Mouse (Mus musculus) cerebral cortex, adult 2 months (tissue): ENCODE data around the gene Ubqln4.

ENCODE experiments used
- WGBS: fragments of 180-500 bp; shearing (Covaris S2); methylation state at CpG from one replicate; pipeline ENCODE4 v1.1.7; 2018; 5-methylcytosine and 5-hydroxymethylcytosine counted together

The Ubqln4 gene

DNA sequence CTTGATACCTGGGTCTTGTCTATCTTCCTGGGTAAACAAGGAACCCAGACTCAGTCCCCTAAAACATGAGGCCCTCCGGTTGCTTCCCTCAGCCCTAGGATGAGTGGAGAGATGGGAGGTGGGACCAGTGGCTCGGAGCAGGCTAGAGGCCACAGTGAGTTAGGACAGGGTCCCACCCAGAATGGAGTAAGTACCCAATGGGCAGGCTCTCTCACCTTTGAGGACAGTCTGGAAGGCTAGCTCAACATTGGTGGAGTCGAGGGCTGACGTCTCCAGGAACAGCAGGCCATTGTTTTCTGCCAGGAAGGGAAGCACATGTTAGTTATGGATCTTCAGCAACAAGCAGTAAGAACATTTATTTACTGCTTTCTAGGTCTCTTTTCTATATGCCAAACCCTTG, 11.1 kb upstream of the Ubqln4 start:
- 81% methylated on average over 4 of the region's 4 CpGs for WGBS

DNA sequence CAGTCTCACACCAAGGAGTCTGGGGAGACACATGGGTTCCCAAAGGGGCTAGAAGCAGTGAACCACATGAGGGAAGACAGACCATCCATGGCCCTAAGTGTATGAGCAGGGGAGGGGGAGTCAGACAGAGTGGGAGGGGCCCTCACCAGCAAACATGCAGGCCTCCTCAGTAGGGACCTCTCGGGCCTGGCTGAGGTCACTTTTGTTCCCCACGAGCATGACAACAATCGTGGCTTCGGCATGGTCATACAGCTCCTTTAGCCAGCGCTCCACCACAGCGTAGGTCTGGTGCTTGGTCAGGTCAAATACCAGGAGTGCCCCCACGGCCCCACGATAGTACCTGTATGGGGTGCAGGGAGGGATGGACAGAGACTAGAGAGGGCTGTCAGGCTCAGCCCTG, 10.4 kb upstream of the Ubqln4 start:
- 91% methylated on average over 8 of the region's 8 CpGs for whole genome bisulfite sequencing

DNA sequence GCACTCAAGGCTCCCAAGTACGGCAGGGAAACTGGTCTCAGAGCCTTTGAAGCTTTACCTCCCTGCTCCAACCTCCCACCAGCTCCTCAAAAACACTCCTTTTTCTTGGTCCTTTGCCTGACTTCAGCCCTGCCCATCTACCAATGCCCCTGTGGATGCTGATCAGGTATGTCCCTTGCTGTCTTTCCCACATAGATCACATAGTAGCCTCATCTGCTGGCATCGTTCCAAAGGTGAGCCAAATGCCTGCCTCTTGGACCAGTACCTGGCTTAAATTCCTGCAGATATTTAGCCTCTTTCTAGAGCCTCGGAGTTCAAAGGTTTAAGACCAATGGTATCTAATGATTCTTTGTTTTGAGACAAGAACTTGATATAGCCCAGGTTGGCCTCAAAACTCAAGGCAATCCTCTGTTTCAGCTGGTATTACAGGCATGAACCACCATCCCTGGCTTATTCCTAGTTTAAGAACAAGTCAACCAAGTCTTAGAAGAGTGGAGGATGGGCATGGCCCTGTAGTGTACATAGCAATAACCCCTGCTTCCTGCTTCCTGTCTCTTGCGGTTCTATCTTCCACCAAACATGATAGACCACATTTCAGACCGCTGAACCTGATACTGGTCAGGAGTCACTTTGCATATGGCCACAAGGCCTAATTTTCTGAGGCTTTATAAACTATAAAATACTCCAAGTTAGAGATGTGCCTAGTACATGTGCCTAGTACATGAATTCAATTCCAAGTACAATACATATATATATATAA, 9.7 kb upstream of the Ubqln4 start:
- 79% methylated on average over 5 of the region's 5 CpGs for WGBS

DNA sequence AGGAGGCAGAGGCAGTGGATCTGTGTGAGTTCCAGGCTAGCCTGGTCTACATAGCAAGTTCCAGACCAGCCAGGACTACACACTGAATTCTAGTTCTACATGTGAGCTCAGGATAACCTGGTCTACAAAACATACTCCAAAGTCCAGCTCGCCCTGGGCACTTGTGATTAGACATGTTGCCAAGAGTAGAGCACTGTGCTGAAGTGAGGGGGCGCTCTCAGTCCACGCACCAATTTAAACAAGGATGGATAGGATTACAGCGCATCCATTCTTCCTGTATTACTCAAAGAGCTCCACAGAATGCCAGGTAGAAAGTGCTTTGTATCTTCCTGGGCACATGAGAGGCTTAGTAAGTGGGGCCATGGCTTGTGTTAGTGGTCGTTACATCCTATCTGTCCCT, 9.0 kb upstream of the Ubqln4 start:
- 41% methylated on average over 5 of the region's 5 CpGs for WGBS

DNA sequence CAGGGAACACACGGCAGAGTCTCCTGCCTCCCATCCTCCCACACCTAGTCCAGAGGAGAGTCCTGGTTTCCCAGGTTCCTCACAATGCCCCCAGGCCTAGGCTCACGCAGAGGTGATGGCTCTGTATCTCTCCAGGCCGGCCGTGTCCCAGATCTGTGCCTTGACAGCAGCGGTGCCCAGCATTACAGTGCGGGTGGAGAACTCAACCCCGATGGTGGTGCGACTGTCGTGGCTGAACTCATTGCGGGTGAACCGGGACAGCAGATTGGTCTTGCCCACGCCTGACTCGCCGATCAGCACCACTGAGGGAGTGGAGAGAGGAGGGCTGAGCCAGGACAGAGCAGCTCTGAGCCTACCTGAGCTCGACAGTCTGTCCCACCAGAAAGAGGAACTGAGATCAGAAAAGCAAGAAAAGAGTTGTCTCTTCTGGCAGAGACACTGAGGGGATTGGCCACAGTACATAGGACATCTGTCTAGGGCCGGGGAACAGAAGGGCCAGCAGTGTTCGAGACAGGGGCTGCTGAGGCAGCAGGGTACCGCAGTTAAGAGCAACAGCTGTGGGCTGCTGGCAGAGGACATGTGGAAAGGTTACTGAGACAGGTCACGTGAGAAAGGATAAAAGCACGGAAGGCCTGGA, 8.5 kb upstream of the Ubqln4 start:
- WGBS: 80% methylated on average over 20 of the region's 20 CpGs

DNA sequence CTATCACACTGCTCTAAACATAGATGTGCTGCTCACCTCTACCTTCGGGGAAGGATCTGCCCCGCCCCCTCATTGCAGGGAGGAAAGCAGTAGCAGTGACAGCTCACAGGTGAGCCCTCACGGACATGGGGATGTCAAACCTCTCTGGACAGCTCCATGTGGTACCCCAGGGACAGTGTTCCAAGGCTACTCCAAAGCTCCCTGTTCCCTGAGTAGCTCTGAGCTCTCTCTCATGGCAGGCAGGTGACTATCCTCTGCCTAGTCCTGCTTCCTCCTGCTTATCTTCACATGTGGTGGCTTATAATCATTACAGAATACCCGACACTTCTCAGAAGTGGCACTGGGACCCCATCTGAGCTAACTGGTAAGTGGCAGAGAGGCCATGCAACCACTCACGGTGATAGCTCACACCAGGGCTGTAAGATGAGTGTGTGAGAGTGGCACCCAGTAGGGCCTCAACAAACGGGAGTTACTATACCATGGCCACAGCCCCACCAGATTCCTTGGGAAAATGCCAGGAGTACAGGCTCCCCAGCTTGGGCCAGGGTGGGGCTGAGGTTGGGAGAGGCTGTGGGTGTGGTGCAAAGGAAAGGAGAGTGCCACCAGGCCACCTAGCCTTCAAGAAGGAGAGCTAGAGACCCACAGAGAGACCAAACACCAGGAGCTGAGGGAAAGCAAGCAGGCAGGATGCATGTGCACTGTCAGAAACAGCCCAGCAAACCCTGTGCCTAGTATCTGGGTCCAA, 6.7 kb upstream of the Ubqln4 start:
- 80% methylated on average over 6 of the region's 6 CpGs for WGBS

DNA sequence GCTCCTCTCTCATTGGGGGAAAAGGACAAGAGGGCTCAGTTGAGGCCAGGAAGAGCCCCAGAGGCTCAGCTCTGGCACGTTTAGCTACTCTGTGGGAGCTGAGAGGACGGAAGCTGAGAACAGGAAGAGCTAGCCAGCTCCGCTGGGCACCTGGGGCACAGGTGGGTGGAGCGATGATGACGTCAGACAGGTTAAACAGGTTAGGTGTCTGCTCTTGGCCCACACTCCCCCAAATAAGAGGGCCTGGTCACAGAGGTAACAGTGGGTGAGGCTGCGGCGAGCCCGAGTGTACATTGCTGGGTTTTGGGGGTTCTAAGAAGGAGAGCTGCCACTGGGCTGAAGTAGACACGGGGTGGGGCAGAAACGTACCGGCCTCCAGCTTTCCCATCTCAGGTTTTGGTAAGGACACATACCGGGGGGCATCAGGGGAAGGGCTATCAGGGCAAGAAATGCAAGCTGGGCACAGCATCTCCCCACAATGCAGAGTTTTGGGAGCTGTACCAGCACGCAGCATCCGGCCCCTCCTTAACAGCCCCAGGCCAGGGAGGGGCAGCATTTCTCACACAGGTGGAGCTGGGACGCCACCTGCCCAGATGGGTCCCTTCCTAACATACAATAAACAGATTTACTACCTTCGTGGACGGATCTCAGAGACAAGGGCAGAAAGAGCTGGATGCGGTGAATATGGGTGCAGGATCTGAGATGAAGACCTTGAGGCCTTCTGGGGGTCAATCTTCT, 5.2 kb upstream of the Ubqln4 start, which contains the start of gene Rab25:
Gene Rab25, minus strand, starts transcription at position 121 of the 738 bp plus-strand sequence.
- WGBS: 70% methylated on average over 18 of the region's 18 CpGs

DNA sequence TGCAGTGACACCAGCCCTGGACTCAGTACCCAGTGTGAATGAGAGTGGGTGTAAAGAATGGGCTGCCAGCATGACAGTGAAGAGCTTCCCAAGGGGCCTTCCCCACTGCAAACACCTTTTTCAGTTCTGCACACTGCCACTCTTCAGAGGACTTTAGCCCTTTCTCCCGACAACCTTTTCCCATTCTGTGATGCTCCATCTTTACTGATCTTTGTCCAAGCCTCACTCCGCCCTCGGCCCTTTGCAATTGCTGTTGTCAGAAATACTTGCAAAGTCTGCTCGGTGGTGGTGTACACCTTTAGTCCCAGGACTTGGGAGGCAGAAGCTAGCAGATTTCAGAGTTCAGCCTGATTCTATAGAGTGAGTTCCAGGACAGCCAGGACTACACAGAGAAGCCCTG, 2.0 kb upstream of the Ubqln4 start:
- 79% methylated on average over 4 of the region's 4 CpGs for WGBS

DNA sequence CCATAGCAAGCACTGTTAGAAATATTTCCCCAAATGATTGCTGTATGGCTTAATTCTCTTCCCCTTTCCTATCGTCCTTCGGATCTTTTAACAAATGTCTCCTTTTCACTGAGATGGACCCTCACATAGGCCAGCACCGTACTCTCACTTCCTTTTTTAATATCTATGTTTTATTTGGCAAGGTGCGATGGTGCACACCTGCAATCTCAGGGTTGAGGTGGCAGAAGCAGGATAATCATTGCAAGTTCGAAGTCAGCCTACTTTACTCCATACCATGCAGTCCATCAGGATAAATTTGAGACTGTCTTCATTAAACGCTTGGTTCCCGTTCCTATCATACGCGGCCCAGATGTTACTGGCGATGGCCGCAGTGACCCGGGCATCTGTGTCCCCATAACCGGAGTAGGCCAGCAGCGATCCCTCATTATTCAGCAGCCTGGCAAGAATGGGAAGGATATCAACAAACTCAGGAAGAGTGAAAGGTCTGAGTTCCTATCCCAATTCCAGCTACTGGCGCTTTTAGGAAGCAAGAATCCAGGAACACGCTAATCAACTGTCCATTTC, 1.4 kb upstream of the Ubqln4 start:
- 16% methylated on average over 16 of the region's 16 CpGs for WGBS

DNA sequence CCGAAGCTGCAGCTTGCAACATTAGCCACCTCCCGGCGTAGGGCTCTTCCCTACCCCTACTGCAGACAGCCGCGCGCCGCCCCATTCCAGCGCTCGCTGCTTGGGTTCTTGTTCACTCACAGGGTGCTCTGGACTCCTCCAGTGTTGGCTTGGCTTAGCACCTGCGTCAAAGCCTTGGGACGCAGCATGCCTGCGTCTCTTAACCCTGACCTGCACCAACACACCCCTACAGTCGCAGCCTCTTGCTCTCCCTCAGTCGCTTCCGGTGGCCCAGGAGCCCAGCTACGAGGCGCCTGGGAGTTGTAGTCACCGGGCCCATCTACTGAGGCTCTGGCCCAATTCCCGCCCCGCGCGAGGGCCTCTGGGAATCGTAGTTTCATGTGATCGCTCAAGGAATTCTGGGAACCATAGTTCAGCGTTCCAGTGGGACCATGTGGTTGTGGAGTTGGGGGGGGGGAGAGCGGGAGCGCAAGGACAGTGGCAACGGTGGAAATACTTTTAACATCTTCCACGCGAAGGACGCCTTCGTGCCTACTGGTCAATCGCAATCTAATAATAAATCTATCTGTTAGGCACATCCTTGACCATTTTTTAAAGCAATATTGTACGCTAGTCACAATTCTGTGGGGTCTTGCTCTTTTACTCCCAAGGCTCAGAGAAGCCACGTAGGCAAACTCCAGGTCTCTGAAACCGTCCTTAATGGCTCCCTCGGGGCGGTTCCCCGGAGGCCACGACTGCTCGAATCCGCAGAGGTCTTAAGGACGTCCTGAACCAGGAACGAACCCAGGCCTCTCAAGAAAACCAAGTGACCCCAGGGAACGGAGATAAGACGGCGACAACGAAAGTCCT, 658 bp upstream of the Ubqln4 start, which contains the start of gene Lamtor2:
Gene Lamtor2, minus strand, starts transcription at position 399 of the 849 bp plus-strand sequence.
- WGBS: under 1% methylated on average over 48 of the region's 48 CpGs

DNA sequence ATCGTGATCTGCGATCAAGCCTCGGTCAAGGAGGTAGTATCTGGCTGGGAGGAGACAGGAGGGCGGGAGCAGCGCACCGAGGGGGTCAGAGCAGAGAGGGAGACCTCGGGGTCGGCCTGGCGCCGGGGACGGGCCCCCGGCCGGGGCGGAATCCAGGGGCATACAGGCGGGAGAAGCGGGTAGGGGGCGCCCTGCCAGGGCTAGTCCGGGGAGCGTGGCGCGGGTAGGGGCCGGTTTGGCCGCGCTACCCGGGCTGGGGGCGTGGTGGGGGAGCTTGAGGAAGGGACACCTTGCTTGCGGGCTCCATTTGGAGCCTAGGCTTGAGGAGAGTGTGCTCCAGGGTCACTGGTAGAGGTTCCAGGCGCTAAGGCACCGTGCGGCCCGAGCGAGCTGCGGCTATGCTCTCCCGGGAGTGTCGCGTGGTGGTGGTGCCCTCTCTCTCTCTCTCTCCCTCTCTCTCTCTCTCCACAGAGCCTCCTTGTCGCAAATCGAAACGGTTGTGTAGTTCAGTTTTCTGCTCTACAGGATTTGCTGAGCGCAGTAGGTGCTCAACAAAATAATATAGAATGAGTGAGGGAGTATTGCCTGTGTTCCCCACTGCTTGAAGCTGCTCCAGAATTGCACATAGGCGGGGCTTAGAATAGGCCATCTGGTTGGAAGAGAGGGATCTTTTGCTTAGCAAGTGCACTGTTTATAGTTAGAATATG, 475 bp downstream of the Ubqln4 start:
- under 1% methylated on average over 39 of the region's 41 CpGs for WGBS

DNA sequence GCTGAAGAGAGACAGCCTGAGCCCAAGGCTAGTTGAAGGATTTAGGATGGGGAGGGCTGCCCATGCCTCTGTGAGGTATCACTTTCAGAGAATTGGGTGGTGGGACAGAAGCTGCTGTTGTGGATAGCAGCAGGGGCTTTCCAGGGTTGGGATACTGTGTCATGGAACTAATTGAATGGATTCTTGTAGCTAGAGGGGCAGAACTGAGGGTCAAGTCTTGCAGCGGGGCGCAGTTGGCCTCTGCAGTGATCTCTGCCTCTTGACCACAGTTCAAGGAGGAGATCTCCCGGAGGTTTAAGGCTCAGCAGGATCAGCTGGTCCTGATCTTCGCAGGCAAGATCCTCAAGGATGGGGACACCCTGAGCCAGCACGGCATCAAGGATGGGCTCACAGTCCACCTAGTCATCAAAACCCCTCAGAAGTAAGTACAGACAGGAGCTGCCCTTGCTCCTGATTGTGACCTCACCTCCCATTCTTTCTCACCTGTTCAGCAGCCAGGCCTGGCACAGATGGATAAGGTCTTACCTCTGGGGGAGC, 1.6 kb downstream of the Ubqln4 start:
- 93% methylated on average over 5 of the region's 5 CpGs for WGBS

DNA sequence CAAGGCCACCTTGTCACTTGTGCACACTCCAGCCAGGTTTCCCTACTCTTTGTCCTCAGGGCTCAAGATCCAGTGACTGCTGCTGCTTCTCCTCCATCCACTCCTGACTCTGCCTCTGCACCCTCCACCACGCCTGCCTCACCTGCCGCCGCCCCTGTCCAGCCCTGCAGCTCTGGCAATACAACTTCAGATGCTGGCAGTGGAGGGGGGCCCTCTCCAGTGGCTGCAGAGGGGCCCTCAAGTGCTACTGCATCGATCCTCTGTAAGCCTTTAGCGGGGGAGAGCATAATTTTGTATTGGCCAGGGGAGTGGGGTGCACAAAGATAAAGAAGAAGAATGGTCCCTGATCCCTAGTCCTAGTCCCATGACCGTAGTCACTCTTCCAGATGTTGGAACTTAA, 2.2 kb downstream of the Ubqln4 start:
- WGBS: 95% methylated on average over 6 of the region's 6 CpGs

DNA sequence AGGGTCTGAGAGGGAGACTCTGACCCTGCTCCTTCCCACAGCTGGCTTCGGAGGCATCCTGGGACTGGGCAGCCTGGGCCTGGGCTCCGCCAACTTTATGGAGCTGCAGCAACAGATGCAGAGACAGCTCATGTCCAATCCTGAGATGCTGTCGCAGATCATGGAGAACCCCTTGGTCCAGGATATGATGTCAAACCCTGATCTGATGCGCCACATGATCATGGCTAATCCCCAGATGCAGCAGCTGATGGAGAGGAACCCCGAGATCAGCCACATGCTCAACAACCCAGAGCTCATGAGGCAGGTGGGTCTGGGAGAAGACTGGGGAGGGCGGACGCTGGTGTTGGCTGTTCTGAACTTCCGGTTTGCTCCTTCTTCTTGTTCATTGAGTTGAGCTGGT, 3.1 kb downstream of the Ubqln4 start:
- WGBS: 95% methylated on average over 8 of the region's 8 CpGs

DNA sequence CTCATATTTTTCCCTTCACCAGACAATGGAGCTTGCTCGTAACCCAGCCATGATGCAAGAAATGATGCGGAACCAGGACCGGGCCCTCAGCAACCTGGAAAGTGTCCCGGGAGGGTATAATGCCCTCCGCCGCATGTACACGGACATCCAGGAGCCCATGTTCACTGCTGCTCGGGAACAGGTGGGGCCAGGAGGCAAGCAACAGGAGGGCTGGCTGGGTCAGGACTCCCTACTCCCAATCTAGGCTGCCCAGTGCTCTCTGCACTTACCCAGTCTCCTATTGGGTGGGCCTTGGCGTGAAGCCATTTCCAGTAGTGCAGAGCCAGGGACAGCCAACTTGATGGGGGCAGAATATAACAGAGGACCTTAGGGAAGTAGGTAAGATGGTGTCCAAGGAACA, 6.0 kb downstream of the Ubqln4 start:
- 96% methylated on average over 9 of the region's 9 CpGs for WGBS

DNA sequence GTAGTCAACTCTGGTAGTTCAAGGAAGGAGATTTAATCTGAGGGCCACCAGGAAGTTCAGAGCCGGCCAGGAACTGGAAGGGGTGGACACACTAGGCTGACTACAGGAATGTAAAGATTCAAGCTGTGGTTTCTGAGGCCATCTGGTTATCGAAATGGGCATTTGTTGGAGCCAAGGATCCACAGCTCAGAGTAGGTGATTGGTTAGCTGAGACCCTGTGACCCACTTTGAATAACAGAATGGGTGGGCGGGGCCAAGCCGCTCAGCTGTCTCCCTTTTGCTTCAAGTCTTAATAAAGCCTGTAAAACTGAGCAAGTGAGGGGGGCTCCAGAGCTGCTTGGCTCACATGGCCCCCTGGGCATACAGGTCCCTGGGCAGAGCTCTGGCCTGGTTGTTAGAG, 8.4 kb downstream of the Ubqln4 start:
- 55% methylated on average over 4 of the region's 4 CpGs for WGBS

DNA sequence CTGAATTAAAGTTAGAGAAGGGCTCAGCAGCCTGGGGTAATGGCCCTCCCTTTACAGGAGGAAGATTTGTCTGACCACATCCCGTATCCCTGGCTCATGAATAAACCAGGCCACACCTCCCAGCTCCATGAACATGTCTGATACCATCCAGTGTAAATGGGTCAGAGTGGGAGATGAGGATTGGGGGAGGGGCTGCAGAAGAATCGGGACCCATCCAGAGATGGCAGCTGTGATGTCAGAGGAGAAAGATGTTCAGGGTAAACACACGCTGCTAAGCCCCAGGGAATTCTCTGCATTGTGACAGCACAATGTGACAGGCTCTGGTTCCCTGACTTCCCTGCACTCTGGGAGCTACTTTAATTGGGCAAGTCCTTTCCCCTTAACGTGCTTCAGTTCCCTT, 9.9 kb downstream of the Ubqln4 start:
- 66% methylated on average over 4 of the region's 4 CpGs for WGBS

DNA sequence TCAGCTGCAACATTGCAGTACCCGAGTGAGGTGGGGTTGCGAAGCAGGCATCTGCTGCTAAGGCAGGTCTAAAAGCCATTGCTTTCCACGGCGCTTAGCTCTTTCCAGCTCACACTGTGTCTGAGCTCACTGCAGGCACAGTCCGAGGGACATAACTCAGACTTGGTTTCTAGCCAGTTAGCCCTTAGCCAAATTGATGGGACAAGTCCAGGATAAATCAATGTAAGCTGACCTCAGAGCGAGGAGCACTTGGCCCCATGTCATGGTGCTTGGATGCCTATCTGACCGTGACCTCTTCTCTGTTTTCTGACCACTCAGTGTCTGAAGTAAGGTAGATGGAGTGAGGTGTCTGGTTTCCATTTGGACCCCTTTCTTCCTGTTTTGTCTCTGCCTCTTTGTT, 10.4 kb downstream of the Ubqln4 start:
- WGBS: 86% methylated on average over 7 of the region's 7 CpGs

DNA sequence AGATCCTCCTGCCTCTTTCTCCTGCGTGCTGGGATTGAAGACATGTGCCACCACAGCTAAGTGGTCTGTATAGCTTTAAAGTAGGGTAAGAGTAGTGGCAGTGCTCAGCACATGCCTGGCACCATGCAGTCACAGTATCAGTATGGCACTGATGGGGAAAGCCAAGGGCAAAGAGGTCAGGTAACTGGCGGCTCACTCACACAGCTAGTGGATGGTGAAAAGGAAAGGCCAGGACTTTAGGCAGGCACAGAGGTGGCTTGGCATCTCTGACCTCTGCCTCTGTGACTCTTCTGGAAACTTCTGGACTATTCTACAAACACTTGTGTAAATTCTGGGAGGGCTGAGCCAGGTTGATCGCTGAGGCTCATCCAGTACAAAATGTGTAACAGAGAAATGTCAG, 12.6 kb downstream of the Ubqln4 start:
- WGBS: 80% methylated on average over 3 of the region's 3 CpGs

DNA sequence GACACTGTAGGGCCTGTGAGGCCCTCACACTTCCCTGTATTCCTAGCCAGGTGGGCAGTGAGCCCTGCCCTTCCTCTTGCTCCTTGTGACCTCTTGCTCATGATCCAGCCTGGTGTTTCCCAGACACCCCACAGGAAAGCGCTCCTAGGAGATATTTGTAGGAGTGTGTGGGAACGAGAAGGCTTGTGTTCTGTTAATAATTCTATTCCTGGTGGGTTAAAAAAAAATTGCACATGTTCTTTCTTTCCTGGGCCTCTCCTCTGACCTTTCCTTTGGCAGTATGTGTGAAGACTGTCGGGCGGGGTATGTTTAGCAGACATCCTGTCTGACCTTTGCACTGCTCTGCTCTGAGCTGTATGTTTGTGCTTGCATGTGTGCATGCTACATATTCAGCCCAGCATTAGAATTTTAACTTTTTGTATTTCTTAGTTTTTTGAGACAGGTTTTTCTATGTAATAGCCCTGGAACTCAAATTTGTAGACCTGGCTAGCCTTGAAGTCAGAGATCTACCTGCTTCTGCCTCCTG, 13.0 kb downstream of the Ubqln4 start:
- 65% methylated on average over 4 of the region's 4 CpGs for WGBS
